Mouse (Mus musculus) frontal cortex, postnatal 25 days (tissue): Measurements from ENCODE around the gene Aff3.

Source experiments
- DNase-seq, 2 experiments: peaks; one replicate each; pipeline ENCODE4 v3.0.0; 2022; ENCODE audit warnings: low spot score in 2 of 2

Gene Aff3

GRCm38 (mm10) chr1:38288716-38289115 lies 376.0 kb downstream of the Aff3 start:
- peak in 1 of 2 experiments; percentile 46 for DNase-seq

- DNase-seq, result no peak
These were observed 378.2 kb downstream of the Aff3 start for GRCm38 (mm10) chr1:38286551-38286950.

GRCm38 (mm10) chr1:38280549-38280948 lies 384.2 kb downstream of the Aff3 start:
- DNase-seq, result no peak

GRCm38 (mm10) chr1:38271312-38271711 lies 393.4 kb downstream of the Aff3 start:
- DNase-seq, result no peak

GRCm38 (mm10) chr1:38268246-38269042 lies 396.3 kb downstream of the Aff3 start:
- DNase-seq, result no peak

GRCm38 (mm10) chr1:38263251-38263650 lies 401.5 kb downstream of the Aff3 start:
- no peak for DNase-seq

- no peak for DNase-seq
These were observed 402.2 kb downstream of the Aff3 start for GRCm38 (mm10) chr1:38262362-38263154.

- DNase-seq, result no peak
These were observed 403.7 kb downstream of the Aff3 start for GRCm38 (mm10) chr1:38261076-38261475.

- DNase-seq, result no peak
These were observed 405.0 kb downstream of the Aff3 start for GRCm38 (mm10) chr1:38259541-38260338.

GRCm38 (mm10) chr1:38254426-38254825 lies 410.3 kb downstream of the Aff3 start:
- DNase-seq, result no peak

GRCm38 (mm10) chr1:38252766-38253079 lies 412.0 kb downstream of the Aff3 start:
- no peak for DNase-seq

GRCm38 (mm10) chr1:38252031-38252765 lies 412.6 kb downstream of the Aff3 start:
- no peak for DNase-seq

- DNase-seq, result no peak
These were observed 413.3 kb downstream of the Aff3 start for GRCm38 (mm10) chr1:38251448-38251847.

- DNase-seq, result no peak
These were observed 414.5 kb downstream of the Aff3 start for GRCm38 (mm10) chr1:38250246-38250645.

GRCm38 (mm10) chr1:38249561-38249960 lies 415.2 kb downstream of the Aff3 start:
- no peak for DNase-seq

GRCm38 (mm10) chr1:38248027-38248426 lies 416.7 kb downstream of the Aff3 start:
- no peak for DNase-seq

GRCm38 (mm10) chr1:38242559-38242958 lies 422.2 kb downstream of the Aff3 start:
- no peak for DNase-seq

- no peak for DNase-seq
These were observed 423.0 kb downstream of the Aff3 start for GRCm38 (mm10) chr1:38241801-38242200.

GRCm38 (mm10) chr1:38241221-38241666 lies 423.5 kb downstream of the Aff3 start:
- no peak for DNase-seq

GRCm38 (mm10) chr1:38240438-38241220 lies 424.1 kb downstream of the Aff3 start:
- no peak for DNase-seq

- no peak for DNase-seq
These were observed 425.2 kb downstream of the Aff3 start for GRCm38 (mm10) chr1:38239516-38239915.
